Mouse (Mus musculus) layer of hippocampus, adult 9-11 months (tissue): ENCODE data around the gene Dgkg.
A peak's percentile ranks its signal among the peaks of the same experiment; 100 is the strongest.

ENCODE experiments used
- DNase-seq: peaks from one replicate; pipeline ENCODE4 v3.0.0; 2022

The Dgkg gene

DNA sequence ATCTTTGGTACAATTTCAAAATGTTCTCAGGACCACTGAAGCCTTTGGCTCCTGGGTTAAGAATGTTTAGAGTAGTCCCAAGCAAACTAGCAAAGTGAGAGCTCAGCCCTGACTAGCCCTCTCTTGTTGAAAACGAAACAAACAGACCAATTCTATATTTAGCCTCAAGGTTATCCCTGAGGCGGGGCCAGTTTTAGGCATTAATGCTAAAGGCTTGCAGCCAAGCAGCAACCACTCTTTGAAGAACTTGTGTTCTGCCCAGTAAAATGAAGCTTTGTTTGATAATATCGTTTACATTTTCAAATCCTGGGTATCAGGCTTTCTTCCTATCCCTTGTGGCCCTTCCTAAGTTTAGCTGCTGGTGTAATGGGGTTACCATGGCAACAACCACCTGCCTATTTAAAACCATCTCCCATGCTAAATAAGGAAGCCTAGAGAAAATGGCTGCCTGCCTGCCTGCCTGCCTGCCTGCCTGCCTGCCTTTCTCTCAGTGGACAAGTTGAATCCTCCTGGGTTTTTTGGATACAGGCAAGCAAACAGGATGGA is 111.9 kb downstream of the Dgkg start:
- DNase-seq: peak; percentile 90

DNA sequence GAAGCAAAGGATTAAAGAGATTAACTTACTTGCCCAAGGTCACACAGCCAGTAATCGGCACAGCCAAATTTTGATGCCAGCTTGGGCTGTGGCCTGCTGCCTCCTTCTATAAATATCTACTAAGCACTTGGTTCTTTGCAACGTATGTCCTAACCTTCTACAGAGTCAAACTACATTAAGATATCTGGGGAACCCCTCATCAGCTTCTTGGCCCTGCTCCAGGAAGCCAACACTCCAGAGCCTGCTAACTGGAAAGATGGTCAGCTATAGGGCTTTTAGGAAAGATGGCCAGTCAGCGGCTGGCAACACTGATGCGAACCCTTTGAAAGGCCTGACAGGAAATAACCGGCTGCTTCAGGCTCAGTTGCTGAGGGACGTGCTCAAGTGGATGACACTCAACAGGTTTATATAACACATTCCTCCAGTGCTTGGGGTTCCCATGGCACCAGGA is 114.3 kb downstream of the Dgkg start:
- no peak for DNase-seq

GRCm38 (mm10) chr16:22539275-22539674 is 117.7 kb downstream of the Dgkg start:
- no peak for DNase-seq

DNA sequence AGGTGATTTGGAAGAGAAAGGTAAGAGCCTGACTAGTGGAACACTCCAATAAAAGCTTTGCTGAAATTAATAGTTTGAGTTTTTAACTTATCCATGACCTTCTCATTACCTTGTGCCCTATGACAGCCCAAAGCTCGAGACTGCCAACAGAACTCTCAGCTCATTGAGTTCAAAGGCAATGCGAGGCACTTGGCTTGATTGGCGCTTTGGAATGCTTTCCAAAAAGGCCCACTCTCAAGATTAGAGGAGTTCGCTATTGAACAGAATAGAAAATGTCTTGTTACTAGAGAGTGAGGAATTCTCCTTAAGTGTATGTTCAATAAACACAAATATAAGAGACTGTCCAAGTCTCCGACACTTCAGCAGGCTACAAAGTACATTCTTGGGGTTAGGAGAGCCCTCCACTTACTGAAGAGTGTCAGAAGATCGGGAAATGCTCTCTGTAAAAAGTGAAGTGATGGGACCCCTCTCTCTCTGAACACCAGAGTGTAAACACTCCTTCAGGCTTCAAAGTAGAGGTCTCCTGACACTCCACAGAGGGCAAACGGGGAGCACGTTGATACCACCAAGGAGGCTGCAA is 120.3 kb downstream of the Dgkg start:
- no peak for DNase-seq

- DNase-seq: no peak
Observed at GRCm38 (mm10) chr16:22533087-22533486, 123.9 kb downstream of the Dgkg start.

DNA sequence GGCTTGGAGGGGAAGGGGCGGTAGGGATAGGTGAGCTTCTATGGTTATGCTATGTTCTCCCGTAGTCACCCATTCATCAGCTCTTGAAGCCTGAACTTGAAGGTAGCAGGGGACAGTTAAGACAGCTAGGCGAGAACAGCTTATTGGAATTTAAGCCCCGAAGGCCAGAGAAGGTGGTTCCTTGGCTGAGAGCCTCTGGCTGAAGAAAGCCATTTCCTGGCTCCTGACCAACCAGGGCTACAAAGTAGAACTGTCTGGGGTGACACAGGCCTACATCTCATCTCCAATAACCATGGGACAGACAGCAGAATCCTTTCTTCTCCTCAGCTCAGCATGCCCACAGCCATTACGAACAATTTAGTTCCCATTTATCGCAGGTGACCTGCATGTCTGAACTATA is 125.2 kb downstream of the Dgkg start:
- no peak for DNase-seq

- no peak for DNase-seq
Observed at GRCm38 (mm10) chr16:22531041-22531440, 126.0 kb downstream of the Dgkg start.

DNA sequence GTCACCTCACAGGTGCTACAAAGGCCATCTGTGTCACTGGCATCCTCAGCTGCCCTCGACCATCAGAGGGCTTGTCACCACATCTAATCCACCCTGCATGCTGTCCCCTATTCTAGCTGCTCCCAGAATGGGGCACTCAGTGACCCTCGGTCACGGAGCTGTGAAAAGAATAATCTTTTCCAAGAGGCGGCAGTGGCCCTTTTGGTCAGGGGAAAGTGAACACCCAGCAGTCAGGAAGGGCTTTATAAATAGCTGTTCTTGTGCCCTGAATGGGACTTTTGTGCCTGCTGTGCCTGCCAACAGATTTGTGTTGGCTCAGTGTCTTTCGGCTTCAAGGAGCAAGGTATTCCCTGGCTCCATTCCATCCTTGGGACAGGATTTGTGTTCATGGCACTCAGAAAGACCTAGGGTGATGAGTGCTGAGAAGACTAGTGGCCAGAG is 129.5 kb downstream of the Dgkg start:
- DNase-seq: no peak

DNA sequence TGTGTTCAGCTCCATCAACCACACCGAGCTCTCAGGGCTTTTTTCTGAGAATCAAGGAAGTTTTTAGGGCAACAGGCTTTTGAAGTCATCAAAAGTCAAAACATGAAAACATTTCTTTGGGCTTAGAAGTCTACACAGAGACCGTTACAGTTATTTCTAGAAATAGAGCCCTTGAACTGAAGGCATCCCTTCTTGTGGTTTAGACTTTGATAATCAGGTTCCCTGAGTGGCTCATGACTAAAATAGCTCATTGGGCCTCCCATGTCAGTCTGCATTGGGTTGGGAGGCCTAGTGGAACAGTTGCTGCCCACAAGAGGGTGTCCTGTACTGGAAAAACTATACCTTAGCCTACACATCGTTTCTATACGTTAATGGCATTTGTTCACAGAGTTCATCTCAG is 130.6 kb downstream of the Dgkg start:
- DNase-seq: no peak

- peak; percentile 91 for DNase-seq
Observed at GRCm38 (mm10) chr16:22517431-22518384, 139.3 kb downstream of the Dgkg start.

- DNase-seq: no peak
Observed at GRCm38 (mm10) chr16:22515476-22515875, 141.5 kb downstream of the Dgkg start.

GRCm38 (mm10) chr16:22510861-22511637 is 146.0 kb downstream of the Dgkg start:
- no peak for DNase-seq

- peak; percentile 74 for DNase-seq
Observed at GRCm38 (mm10) chr16:22508936-22509563, 148.0 kb downstream of the Dgkg start.

GRCm38 (mm10) chr16:22505656-22506055 is 151.4 kb downstream of the Dgkg start:
- DNase-seq: no peak

DNA sequence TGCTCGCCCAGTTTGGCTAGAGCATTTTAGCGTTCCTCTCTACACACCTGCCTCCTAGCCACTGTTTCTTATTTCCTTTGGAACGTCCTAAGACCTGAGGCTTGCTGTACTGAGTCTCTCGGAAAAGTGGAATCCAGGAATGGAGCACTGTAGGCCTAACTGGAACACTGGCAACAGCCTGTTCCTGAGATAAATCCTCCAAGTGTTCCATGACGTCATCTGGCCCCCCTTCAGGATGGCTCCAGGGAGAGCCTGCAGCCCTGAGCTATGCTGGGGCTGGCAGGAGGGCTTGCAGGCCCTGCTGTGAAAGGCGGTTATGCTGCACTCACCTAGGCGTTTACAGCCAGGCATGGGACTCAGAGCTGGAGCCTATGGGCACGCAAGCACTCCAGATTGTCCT is 152.2 kb downstream of the Dgkg start:
- peak; percentile 47 for DNase-seq

DNA sequence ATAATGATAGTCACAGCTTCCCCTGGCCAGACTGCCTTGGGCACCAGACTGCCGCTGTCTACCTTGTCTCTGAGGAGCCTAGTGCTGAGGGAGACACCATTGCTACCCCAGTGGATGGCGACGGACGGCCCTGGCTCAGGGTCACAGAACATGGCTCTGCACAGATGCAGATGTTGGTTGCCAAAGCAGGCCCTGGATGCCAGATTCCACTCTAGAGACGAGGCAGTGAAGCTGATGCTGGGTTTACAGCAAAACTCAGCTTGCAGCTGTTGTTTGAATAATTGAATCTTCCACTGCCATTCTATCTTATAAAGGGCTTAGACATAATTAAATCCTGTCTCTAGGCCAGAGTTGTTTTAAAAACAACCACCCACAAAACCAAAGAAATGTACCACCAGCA is 153.0 kb downstream of the Dgkg start:
- DNase-seq: no peak

DNA sequence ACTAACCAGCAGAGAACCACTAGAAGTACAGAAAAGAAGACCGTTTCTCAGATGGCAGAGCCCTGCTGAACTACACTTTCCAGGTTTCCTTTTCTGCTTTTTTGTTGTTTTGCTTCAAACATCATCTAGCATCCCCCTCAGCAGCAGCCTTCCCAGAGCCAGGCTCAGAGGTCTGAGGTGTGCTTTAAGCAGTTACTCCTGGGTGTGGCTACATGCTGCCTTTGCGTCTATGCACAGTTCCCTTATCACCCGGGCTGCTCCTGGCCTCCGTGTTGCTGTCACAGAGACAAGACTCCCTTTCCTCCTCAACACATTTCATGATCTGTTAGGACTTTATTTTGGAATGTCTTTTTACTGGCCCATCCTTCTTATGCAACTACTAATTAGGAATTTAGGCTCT is 153.6 kb downstream of the Dgkg start:
- DNase-seq: no peak

- DNase-seq: no peak
Observed at GRCm38 (mm10) chr16:22501855-22502254, 155.2 kb downstream of the Dgkg start.

DNA sequence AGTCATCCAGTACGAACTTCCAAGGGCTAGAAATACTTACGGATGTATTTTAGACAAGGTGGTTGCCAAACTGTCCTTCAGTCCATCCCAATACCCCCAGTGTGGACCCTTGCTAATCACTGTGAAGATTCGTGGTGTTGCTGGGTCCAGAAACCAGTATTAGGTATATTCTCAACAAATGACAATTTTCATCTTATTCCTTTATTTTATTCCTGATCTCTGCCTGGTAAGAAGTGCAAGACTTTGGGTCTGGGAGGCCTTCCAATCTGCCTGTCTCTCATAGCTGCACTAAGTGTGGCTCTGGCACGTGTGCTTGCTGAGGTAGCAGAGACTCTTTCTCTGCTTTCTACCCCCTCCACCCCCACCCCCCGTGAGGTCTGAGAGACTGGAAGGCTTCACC is 156.5 kb downstream of the Dgkg start:
- no peak for DNase-seq

DNA sequence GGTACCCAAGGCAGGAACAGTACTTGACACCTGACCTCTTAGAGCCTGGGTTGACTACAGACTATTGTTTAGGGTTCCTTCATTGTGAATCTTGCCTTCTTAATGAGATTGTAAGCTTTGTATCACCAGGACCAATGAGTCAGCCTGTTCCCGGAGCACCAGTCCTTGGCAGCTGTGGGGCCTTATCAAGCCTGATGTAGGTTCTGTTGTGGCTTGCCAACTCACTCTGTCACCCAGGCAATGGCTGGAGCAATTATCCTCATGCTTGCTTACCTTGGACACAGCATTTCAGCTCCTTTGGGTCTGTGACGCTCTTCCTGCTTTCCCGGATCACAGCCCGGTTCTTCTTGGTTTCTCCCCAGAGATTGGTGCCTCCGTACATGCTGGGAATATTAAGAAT is 157.1 kb downstream of the Dgkg start:
- DNase-seq: no peak

- no peak for DNase-seq
Observed at GRCm38 (mm10) chr16:22499447-22499846, 157.6 kb downstream of the Dgkg start.

DNA sequence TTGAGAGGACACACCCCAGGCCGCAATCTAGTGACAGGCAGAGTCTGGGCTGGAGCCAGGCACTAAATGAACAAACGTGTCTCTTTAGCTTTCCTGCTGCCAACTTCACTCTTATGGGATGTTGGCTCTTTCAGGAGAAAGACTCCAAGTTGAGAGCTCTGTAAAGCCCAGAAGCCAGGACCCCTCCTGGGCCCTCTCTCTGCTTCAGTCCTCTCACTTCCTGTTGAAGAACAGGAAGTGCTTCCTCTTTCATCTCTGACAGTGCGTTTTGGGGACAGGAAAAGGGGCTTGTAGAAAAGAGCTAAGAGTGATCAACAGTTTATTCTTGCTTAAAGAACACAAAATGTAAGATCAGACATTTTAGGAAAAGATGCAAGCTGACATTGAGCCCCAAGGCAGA is 159.0 kb downstream of the Dgkg start:
- no peak for DNase-seq

GRCm38 (mm10) chr16:22495259-22495658 is 161.8 kb downstream of the Dgkg start:
- DNase-seq: no peak
